In the genomic region with DNA sequence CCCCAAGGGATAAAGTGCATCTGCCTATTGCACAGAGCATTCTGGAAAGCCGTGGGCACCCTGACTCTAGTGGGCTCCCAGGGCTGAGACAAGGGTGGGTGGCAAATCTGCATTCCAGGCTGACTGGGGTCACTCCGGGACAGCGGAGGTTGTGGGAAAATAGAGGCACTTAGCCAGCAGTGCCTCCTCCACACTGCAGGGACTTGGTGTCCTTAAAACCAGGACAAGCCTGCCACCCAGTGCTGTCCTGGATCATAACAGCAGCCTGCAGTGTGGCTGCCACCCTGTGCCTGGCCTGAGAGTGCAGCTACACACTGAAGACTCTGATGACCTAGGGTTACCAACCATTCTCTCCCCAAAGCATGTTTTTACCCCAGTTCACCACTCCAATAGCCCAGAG, we compare ENCODE assay signal across 8 mouse cellular contexts. TPM values are rescaled to one million over a fixed set of nuclear protein-coding genes. Genes with fewer than 3 reads are reported as not detected.
DNase-seq lines count a peak whose midpoint lies in the region; ATAC-seq and TF ChIP-seq lines count a peak whose summit lies in the region.

No protein-coding gene starts in this region.

- H3K9ac ChIP-seq in midbrain, embryonic 12.5 days (replicated peaks): no peak overlapping the region
- H3K9ac ChIP-seq in midbrain, embryonic 11.5 days (ENCODE audit: low read length): no peak overlapping the region

- H3K36me3 ChIP-seq in midbrain, embryonic 12.5 days: no peaks in the 10 kb centered on the region
- no peaks in the 10 kb centered on the region for H3K36me3 ChIP-seq in midbrain, embryonic 11.5 days (ENCODE audit: control insufficient read depth, insufficient read depth, low read length)

- no peaks in the 10 kb centered on the region for H3K9me3 ChIP-seq in midbrain, embryonic 12.5 days
- no peaks in the 10 kb centered on the region for H3K9me3 ChIP-seq in midbrain, embryonic 11.5 days (ENCODE audit: control insufficient read depth, low read length)

- H3K27ac ChIP-seq in midbrain, embryonic 12.5 days (replicated peaks): no peak overlapping the region
- no peak overlapping the region for H3K27ac ChIP-seq in midbrain, embryonic 11.5 days (ENCODE audit: low read depth, low read length)
- H3K27ac ChIP-seq in left cerebral cortex, adult 2 months: peak overlapping the region; percentile 57

- H3K27me3 ChIP-seq in midbrain, embryonic 12.5 days: peaks cover 6% of the 10 kb centered on the region; the same call in 1 of the 2 replicates
- no peaks in the 10 kb centered on the region for H3K27me3 ChIP-seq in midbrain, embryonic 11.5 days (ENCODE audit: control insufficient read depth, insufficient read depth, low read length)

- no peak overlapping the region for H3K4me2 ChIP-seq in midbrain, embryonic 12.5 days (replicated peaks)
- H3K4me2 ChIP-seq in midbrain, embryonic 11.5 days: no peak overlapping the region

- DNase-seq in midbrain, embryonic 11.5 days (ENCODE audit: low spot score, missing footprints): no peak
- peak; percentile 70 for DNase-seq in cerebellum, adult 8-10 months
- DNase-seq in heart, postnatal 4 days: peak; percentile 41
- DNase-seq in left cerebral cortex, adult 2 months (ENCODE audit: extremely low spot score in 1 of 2, low spot score in 2 of 2): peak; percentile 70 to 79
- peak; percentile 77 for DNase-seq in right cerebral cortex, postnatal 25 days
- no peak for DNase-seq in spleen, adult 12 weeks (ENCODE audit: low spot score)
- DNase-seq in urinary bladder, postnatal 14 days (ENCODE audit: low spot score): no peak

- no peak overlapping the region for H3K4me3 ChIP-seq in midbrain, embryonic 12.5 days
- no peak overlapping the region for H3K4me3 ChIP-seq in midbrain, embryonic 11.5 days (ENCODE audit: low read depth, low read length)
- H3K4me3 ChIP-seq in left cerebral cortex, adult 2 months: no peak overlapping the region

- no peaks in the 10 kb centered on the region for H3K4me1 ChIP-seq in midbrain, embryonic 12.5 days
- H3K4me1 ChIP-seq in midbrain, embryonic 11.5 days (ENCODE audit: control insufficient read depth, insufficient read depth, low read length): no peaks in the 10 kb centered on the region

- 0 out of 2 replicates have a peak, but pooled peaks have one; percentile 34 for ATAC-seq in midbrain, embryonic 12.5 days (ENCODE audit: low FRiP score, low read depth)
- no peak for ATAC-seq in midbrain, embryonic 11.5 days (ENCODE audit: low FRiP score)

- TF ChIP-seq CTCF in left cerebral cortex, adult 2 months (IDR thresholded peaks at IDR 0.05): peak; percentile 78

- WGBS in midbrain, embryonic 12.5 days: 70% methylated on average over 3 of the region's 3 CpGs
- WGBS in midbrain, embryonic 11.5 days: 64% methylated on average over 3 of the region's 3 CpGs

- intact Hi-C loops in left cerebral cortex, adult 2 months (cut with DNase I): loop anchor here (1.0 to 5.0 kb wide), 2 partner anchors 253 to 439 kb away; a partner anchor contains a TSS

RNA-seq across cellular contexts. Expression of a gene that starts 34.1 kb away (rescaled TPM):
- polyA plus RNA-seq in midbrain, embryonic 12.5 days (2016; fragmentation: Nextera tagmentation; extraction: Ambion mirVana): 5.7 and 6.1 TPM in 2 replicates
- 1.7 TPM in 2 replicates for polyA plus RNA-seq in midbrain, embryonic 11.5 days (2014; fragmentation: Nextera tagmentation; extraction: Ambion mirVana)
- 1 to 10 TPM in 1 of 2 experiments, under 1 TPM in 1; 0.88 to 1.2 TPM for total RNA-seq in heart, postnatal 4 days (2021)
- 100 to 1,000 TPM; 729 to 754 TPM for total RNA-seq in left cerebral cortex, adult 2 months (2021)

RNA-seq across cellular contexts. Expression of a gene that starts 54.5 kb away (rescaled TPM):
- polyA plus RNA-seq in midbrain, embryonic 12.5 days (2016; fragmentation: Nextera tagmentation; extraction: Ambion mirVana): 1.6 and 2.2 TPM in 2 replicates
- 0.66 and 0.89 TPM in 2 replicates for polyA plus RNA-seq in midbrain, embryonic 11.5 days (2014; fragmentation: Nextera tagmentation; extraction: Ambion mirVana)
- total RNA-seq in heart, postnatal 4 days (2021): under 1 TPM in 1 of 2 experiments, not detected in 1; 0.07 TPM
- 10 to 100 TPM; 75.3 to 84.5 TPM for total RNA-seq in left cerebral cortex, adult 2 months (2021)

Comparison
In these comparisons a context has a peak if more than half of its experiments do, and no peak if none do; other contexts are left out.
1. DNase-seq: peak in cerebellum, adult 8-10 months (single experiment), heart, postnatal 4 days (single experiment), left cerebral cortex, adult 2 months (2 of 2) and right cerebral cortex, postnatal 25 days (single experiment); none in midbrain, embryonic 11.5 days (single experiment), spleen, adult 12 weeks (single experiment) and urinary bladder, postnatal 14 days (single experiment).
2. RNA of a gene that starts 34.1 kb away (total RNA-seq): 729 to 754 TPM in left cerebral cortex, adult 2 months; 0.88 to 1.2 TPM in heart, postnatal 4 days; every median in the first group is over 100 times any median in the second.
3. RNA of a gene that starts 54.5 kb away (total RNA-seq): 75.3 to 84.5 TPM in left cerebral cortex, adult 2 months; 0.07 TPM in heart, postnatal 4 days; every median in the first group is over 10 times any median in the second.